Mouse (Mus musculus): ENCODE results near the gene Trim43a.
"Not testable (repeated sequence)": the region's sequence is repeated elsewhere in the genome, so short reads cannot be mapped to it uniquely, and the experiment has no call there.

The Trim43a gene

GRCm38 (mm10) chr9:88580591-88580990, at the start of gene Trim43a:
Gene Trim43a, plus strand, starts transcription at chr9:88580891.
- DNase-seq (ENCODE audit: extremely low spot score) = not testable (repeated sequence)

GRCm38 (mm10) chr9:88534093-88534492, 46.6 kb upstream of the Trim43a start:
- no peak for DNase-seq (ENCODE audit: extremely low spot score)

DNA sequence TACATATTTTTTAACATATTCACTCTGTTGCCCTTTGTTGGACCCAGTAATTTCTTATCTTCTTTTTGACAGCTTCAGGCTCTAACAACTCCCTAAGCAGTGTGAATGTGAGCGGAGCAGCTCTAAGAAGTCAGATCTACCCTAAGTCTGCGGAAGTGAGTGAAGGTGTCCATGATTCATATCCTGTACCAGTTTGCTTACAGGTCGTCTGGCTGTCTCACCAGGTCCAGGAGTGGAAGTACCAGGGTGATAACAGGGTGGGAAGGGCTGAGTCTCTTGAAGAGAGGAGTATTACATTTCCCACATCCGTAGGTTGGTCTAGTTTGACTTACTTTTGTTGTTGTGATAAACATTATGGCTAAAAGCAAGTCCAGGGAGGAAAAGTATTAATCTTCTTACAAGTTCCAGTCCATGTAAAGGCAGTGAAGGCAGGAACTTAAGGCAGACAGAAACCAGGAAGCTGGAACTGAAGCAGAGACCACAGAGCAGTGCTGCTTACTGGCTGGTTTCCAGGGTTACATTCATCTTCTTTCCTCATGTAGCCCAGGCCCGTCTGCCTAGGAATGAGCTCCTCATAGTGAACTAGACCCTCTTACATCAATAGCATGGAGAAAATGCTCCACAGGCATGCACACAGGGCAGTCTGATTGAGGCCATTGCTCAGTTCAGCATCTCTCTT, 41.0 kb upstream of the Trim43a start:
- no peak for DNase-seq (ENCODE audit: extremely low spot score)

GRCm38 (mm10) chr9:88542816-88543215, 37.9 kb upstream of the Trim43a start:
- DNase-seq (ENCODE audit: extremely low spot score) = no peak

- no peak for DNase-seq (ENCODE audit: extremely low spot score)
These were observed 35.2 kb upstream of the Trim43a start for GRCm38 (mm10) chr9:88545534-88545933.

GRCm38 (mm10) chr9:88546166-88546565, 34.5 kb upstream of the Trim43a start:
- peak; percentile 53 for DNase-seq (ENCODE audit: extremely low spot score)

DNA sequence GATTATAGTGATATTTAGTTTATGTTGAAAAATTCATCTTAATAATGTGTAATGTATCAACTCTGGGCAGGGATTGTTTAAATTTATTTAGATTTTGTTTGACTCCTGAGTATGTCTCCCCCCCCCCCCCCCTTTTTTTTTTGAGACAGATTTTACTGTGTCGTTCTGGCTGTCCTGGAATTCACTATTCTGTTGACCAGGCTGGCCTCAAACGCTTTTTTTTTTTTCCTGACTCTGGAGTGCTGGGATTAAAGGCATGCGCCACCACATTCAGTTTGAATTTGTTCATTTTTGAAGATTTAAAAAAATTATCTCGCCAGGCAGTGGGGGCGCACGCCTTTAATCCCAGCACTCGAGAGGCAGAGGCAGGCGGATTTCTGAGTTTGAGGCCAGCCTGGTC, 34.0 kb upstream of the Trim43a start:
- DNase-seq (ENCODE audit: extremely low spot score) = no peak

DNA sequence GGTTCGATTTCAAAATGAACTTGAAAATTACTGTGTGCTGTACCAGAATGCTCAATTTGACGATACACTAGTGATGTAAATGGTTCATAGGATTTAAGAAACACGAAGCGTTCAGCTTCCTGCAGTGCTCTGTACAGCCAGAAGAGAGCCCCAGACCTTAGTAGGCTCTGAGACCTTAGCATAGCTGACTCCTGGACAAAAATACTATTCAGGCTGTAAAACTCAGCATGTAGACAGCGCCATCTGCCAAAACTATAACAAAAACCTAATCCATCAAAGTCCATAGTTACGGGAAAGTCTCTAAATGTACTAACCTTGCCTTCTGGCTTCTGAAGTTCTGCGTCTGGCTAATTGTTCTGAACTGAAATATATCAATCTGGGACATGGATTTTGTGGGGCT, 33.4 kb upstream of the Trim43a start:
- DNase-seq (ENCODE audit: extremely low spot score) = peak; percentile 35

DNA sequence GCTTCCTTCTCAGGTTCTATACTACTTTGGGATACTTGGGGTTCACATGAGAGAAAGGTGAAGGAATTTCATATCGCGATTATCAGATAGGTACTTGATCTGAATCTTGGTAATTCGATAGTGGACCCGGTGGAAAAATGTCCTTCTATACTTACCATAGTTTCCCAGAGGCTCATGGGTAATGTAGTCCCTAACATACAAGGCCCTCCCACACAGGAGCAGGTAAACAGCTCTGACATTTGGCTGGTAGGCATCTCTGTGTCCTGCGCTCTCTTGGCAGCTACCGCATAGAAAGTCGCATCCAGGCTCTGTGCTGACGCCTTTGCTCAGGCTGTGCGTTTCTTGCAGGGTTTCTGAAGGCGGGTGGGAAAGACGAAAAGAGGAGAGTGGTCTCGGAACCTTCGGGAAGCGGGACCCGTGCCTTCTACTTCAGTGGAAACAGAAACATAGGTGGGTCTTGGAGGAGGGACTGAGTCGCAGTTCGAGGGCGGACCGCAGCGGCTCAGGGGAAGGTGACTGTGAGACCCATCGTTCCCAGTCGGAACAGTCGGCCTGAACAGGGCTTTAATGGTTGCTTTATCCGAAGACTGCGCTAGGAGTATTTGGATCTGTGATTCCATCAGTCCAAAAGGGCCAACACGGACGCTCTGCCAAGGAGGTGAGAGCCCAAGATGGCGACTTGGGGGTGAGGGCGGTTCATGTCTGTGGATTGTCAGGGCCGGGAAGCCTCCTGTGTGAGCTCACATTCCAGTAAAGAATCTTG, 32.7 kb upstream of the Trim43a start, which contains the start of gene Zfp949:
Gene Zfp949 (plus strand): TSS at position 170 of the 763 bp plus-strand sequence.
- peak; percentile 87 for DNase-seq (ENCODE audit: extremely low spot score)

DNA sequence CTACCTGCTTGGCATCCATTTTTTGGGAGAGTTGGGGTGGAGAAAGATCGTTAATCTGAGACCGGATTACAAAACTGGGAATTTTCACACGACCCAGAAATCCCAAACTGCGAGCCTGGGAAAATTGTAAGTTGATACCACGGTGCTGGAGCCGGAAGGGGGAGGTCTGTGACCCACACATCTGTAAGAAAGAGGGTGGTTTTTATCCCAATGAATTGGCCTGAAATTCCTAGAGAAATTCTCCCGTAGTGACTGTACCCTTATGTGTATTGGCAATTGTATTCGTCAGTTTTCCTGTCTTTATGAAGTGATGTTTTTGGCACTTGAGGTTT, 32.1 kb upstream of the Trim43a start:
- DNase-seq (ENCODE audit: extremely low spot score) = no peak

DNA sequence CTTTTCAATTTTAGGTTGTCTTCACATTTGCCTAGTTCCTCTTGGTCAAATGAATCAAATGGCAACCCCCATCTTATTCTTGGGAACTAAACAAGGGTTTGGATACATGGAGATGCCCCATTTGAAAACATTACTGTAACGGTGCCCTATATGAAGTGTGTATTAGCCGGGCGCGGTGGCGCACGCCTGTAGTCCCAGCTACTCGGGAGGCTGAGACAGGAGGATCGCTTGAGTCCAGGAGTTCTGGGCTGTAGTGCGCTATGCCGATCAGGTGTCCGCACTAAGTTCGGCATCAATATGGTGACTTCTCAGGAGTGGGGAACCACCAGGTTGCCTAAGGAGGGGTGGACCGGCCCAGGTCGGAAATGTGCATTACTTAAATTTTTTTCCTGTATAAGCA, 27.6 kb upstream of the Trim43a start:
- DNase-seq (ENCODE audit: extremely low spot score) = no peak

GRCm38 (mm10) chr9:88558146-88558545, 22.5 kb upstream of the Trim43a start:
- no peak for DNase-seq (ENCODE audit: extremely low spot score)

- DNase-seq (ENCODE audit: extremely low spot score) = not testable (repeated sequence)
These were observed 19.2 kb upstream of the Trim43a start for GRCm38 (mm10) chr9:88561476-88561875.

DNA sequence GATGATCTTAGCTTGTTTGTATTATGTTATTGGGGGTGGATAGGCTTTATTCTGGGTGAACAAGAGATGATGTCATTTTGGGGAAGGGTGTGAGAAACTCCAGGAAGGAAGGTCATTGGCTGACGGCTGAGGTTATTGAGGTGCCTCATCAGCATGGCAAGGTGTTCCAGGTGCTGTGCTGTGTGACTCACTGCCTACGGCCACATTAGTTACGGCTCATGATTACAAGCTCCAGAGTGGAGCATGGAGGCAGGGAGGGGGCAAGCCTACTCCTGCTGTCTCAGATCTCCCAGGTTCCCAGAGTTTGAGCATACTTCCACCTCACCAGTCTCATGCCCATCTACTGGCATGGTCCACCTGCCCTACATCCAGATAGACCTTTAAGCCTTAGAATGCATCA, 10.2 kb upstream of the Trim43a start:
- not testable (repeated sequence) for DNase-seq (ENCODE audit: extremely low spot score)

GRCm38 (mm10) chr9:88593708-88594107, 13.0 kb downstream of the Trim43a start:
- DNase-seq (ENCODE audit: extremely low spot score) = not testable (repeated sequence)

DNA sequence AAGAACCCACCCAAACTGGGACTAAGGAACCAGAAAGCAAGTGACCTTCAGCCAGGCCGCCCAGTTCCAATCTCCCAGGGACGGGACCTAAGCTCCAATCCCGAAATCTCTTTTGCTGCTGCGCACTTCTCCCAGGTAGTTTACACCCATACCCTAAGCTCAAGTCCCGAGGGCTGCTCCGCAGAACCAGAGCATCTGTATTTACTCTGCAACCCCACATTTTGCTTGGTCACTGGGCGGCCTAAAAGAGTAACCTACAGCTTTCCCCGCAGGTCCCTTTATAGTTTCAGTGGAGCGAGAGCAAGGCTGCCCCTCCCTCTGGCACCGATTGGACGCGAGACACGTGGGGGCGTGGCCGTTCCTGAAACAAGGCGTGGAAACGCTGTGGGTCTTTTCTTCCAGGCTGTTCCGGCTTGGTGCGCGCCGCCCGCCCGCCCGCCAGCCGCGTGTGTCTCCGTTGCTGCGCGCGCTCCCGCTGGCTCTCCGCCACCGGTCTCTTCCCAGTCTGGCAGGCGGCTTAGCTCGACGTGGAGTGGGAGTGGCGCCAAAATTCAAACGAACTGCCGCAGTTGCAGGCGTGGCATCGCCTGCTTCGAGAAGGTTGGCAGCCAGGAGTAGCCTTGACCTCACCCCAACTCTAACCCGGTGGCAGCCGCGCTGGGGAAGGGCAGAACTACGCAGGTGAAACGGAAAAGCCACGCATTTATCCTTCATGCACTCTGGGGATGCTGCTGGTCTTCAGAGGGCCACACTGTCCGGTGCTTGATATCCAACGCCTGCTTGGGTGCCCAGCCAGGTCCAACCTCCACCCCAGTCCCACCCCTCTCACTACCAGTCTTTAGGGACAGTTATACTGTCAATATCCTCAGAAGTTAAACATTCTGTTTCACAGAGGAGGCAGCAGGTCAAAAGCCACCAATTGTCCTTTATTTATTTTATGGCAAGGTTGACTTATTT, 18.8 kb downstream of the Trim43a start:
- DNase-seq (ENCODE audit: extremely low spot score) = peak; percentile 86

GRCm38 (mm10) chr9:88625803-88626514, 45.3 kb downstream of the Trim43a start:
- DNase-seq (ENCODE audit: extremely low spot score) = not testable (repeated sequence)

DNA sequence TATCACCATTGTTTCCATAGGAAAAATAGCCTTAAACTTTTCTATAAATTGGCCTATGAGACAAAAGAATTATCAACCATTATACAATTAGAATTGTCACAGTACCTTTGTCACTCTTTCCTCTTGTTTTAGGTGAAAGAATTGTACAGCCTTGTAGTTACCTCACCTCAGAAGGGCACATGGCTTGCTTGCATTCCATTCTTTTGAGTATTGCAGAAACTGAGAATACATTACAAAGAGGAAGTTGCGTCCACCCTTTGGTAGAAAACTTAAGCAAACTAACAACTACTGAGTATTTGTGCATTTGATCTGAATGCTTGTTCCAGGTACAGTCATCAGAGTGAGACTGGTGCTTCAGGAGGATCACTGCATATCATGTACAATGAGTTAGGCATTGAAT, 57.4 kb downstream of the Trim43a start:
- DNase-seq (ENCODE audit: extremely low spot score) = not testable (repeated sequence)
